Mouse (Mus musculus) G1E (cell line): ENCODE data around the gene Wdr83os. TPM values are rescaled to one million over a fixed set of nuclear protein-coding genes. Genes with fewer than 3 reads are reported as not detected.

Experiments used
- ATAC-seq: 2 replicates; pipeline ENCODE4 v1.8.0; 2016; ENCODE audit warnings: mild to moderate bottlenecking; ENCODE audit not compliant: insufficient number of reproducible peaks, poor library complexity, low FRiP score, severe bottlenecking; ENCODE audit errors: extremely low read depth
- DNase-seq: peaks from one replicate; pipeline ENCODE4 v3.0.0; 2012; ENCODE audit warnings: low spot score
- H3K27me3 ChIP-seq: 2 replicates; pipeline ENCODE4 v1.6.1; 2012; ENCODE audit warnings: mild to moderate bottlenecking, low read length, inconsistent platforms; ENCODE audit not compliant: insufficient read depth
- H3K36me3 ChIP-seq: replicated peaks from 2 replicates; pipeline ENCODE3; 2012; ENCODE audit warnings: mild to moderate bottlenecking, inconsistent platforms
- H3K4me1 ChIP-seq: 2 replicates; pipeline ENCODE4 v1.6.1; 2012; ENCODE audit warnings: low read depth, low read length, inconsistent platforms, mixed read lengths; ENCODE audit not compliant: insufficient read depth
- H3K4me3 ChIP-seq: 2 replicates; pipeline ENCODE4 v1.5.1; 2012; ENCODE audit warnings: low read depth, mild to moderate bottlenecking, inconsistent platforms, low read length, moderate library complexity, mixed read lengths
- H3K9me3 ChIP-seq: replicated peaks from 2 replicates; pipeline ENCODE4 v1.6.1; 2012; ENCODE audit warnings: inconsistent platforms
- CTCF ChIP-seq: IDR thresholded peaks from 2 replicates; pipeline ENCODE4 v1.5.1; 2012; ENCODE audit warnings: low read depth, low read length, inconsistent platforms, mixed read lengths
- GATA1 ChIP-seq: IDR thresholded peaks from 2 replicates; pipeline ENCODE4 v1.6.1; 2012; ENCODE audit warnings: borderline replicate concordance, low read length, inconsistent platforms, mixed read lengths
- GATA2 ChIP-seq: IDR thresholded peaks from 2 replicates; pipeline ENCODE4 v1.6.1; 2012; ENCODE audit warnings: low read depth, low read length, inconsistent platforms, borderline replicate concordance
- POLR2AphosphoS5 ChIP-seq: IDR thresholded peaks from 2 replicates; pipeline ENCODE4 v1.6.1; 2012; ENCODE audit warnings: low read depth, low read length, inconsistent platforms; ENCODE audit not compliant: insufficient replicate concordance
- TAL1 ChIP-seq: conservative IDR thresholded peaks from 2 replicates; pipeline ENCODE4 v1.6.1; 2012; ENCODE audit warnings: low read depth, low read length, inconsistent platforms, mixed read lengths
- polyA plus RNA-seq: library from polyadenylated mRNA; stranded (reverse); fragments of >175 nt; gene quantifications from 2 replicates; pipeline ENCODE4 v1.2.3, GENCODE M21; 2012
- total RNA-seq, 2 experiments: library from RNA; stranded (forward) in 1 of 2; stranded (reverse) in 1 of 2; fragments of 200-1000 nt in 1 of 2; fragments of >200 nt in 1 of 2; fragmentation: Nextera tagmentation in 1 of 2; gene quantifications; 2 replicates each; pipeline ENCODE4 v1.2.3; 2014 to 2017

Wdr83os gene
- total and polyA plus RNA-seq, 3 experiments, result 11.7 to 79.0 (median 22.0) TPM

GRCm38 (mm10) chr8:85122995-85123394 is 42.5 kb downstream of the Wdr83os start, which contains the start of gene Zfp791:
Zfp791 (minus strand) TSS chr8:85123095.
- Histone ChIP-seq H3K4me1 (no peaks in the 10 kb centered on the region), H3K36me3 (no peaks in the 10 kb centered on the region), H3K9me3 (no peaks in the 10 kb centered on the region; the same call in 1 of the 2 replicates), H3K4me3 (no peak within 1 kb of the TSS), H3K27me3 (peaks cover 12% of the 10 kb centered on the region)
- TF ChIP-seq POLR2AphosphoS5, result no peak
- no peak for TF ChIP-seq GATA2
- TF ChIP-seq CTCF, result no peak
- no peak for TF ChIP-seq TAL1
- no peak for TF ChIP-seq GATA1
- ATAC-seq, result no peak
- DNase-seq, result no peak

- Histone ChIP-seq H3K9me3 (no peaks in the 10 kb centered on the region; the same call in 1 of the 2 replicates), H3K36me3 (no peaks in the 10 kb centered on the region), H3K4me3 (no peak overlapping the region), H3K27me3 (peaks cover 12% of the 10 kb centered on the region), H3K4me1 (no peaks in the 10 kb centered on the region)
- TF ChIP-seq TAL1 (no peak), GATA1 (no peak), CTCF (no peak), GATA2 (no peak), POLR2AphosphoS5 (no peak)
- ATAC-seq (no peak), DNase-seq (no peak)
Observed at GRCm38 (mm10) chr8:85123691-85124090, 43.2 kb downstream of the Wdr83os start.

Other genes starting within 250 kb of the Wdr83os start
Only the 20 nearest of the 29 such genes appear.
- 116 and 118 TPM in 2 replicates for gene Dnase2a, start 172.2 kb upstream of the Wdr83os start, total RNA-seq (2014; fragmentation: Nextera tagmentation)
- gene Dnase2a, start 172.2 kb upstream of the Wdr83os start, total RNA-seq (2017), result 147 and 170 TPM in 2 replicates
- gene Dnase2a, start 172.2 kb upstream of the Wdr83os start, polyA plus RNA-seq, result 40.2 and 75.0 TPM in 2 replicates
- not detected in 2 replicates for gene Mast1, start 143.4 kb upstream of the Wdr83os start, total RNA-seq (2014; fragmentation: Nextera tagmentation)
- 0.23 and 0.27 TPM in 2 replicates for gene Mast1, start 143.4 kb upstream of the Wdr83os start, total RNA-seq (2017)
- 0.16 and 0.25 TPM in 2 replicates for gene Mast1, start 143.4 kb upstream of the Wdr83os start, polyA plus RNA-seq
- gene Rtbdn, start 133.7 kb upstream of the Wdr83os start, total RNA-seq (2014; fragmentation: Nextera tagmentation), result not detected in 2 replicates
- 0.11 and 0.12 TPM in 2 replicates for gene Rtbdn, start 133.7 kb upstream of the Wdr83os start, total RNA-seq (2017)
- gene Rtbdn, start 133.7 kb upstream of the Wdr83os start, polyA plus RNA-seq, result not detected in 2 replicates
- not detected in 2 replicates for gene Gm49661, start 111.3 kb upstream of the Wdr83os start, total RNA-seq (2014; fragmentation: Nextera tagmentation)
- gene Gm49661, start 111.3 kb upstream of the Wdr83os start, total RNA-seq (2017), result not detected in 2 replicates
- gene Gm49661, start 111.3 kb upstream of the Wdr83os start, polyA plus RNA-seq, result not detected in 2 replicates
- 134 and 185 TPM in 2 replicates for gene Prdx2, start 111.2 kb upstream of the Wdr83os start, total RNA-seq (2014; fragmentation: Nextera tagmentation)
- gene Prdx2, start 111.2 kb upstream of the Wdr83os start, total RNA-seq (2017), result 299 and 388 TPM in 2 replicates
- gene Prdx2, start 111.2 kb upstream of the Wdr83os start, polyA plus RNA-seq, result 19.6 and 86.4 TPM in 2 replicates
- gene Rnaseh2a, start 111.0 kb upstream of the Wdr83os start, total RNA-seq (2014; fragmentation: Nextera tagmentation), result 162 and 174 TPM in 2 replicates
- 94.1 and 132 TPM in 2 replicates for gene Rnaseh2a, start 111.0 kb upstream of the Wdr83os start, total RNA-seq (2017)
- 477 and 636 TPM in 2 replicates for gene Rnaseh2a, start 111.0 kb upstream of the Wdr83os start, polyA plus RNA-seq
- 25.6 and 38.5 TPM in 2 replicates for gene Junb, start 102.0 kb upstream of the Wdr83os start, total RNA-seq (2014; fragmentation: Nextera tagmentation)
- gene Junb, start 102.0 kb upstream of the Wdr83os start, total RNA-seq (2017), result 23.8 and 33.6 TPM in 2 replicates
- gene Junb, start 102.0 kb upstream of the Wdr83os start, polyA plus RNA-seq, result 66.8 and 78.5 TPM in 2 replicates
- 2.7 and 3.4 TPM in 2 replicates for gene Hook2, start 90.1 kb upstream of the Wdr83os start, total RNA-seq (2014; fragmentation: Nextera tagmentation)
- 7.9 and 8.2 TPM in 2 replicates for gene Hook2, start 90.1 kb upstream of the Wdr83os start, total RNA-seq (2017)
- gene Hook2, start 90.1 kb upstream of the Wdr83os start, polyA plus RNA-seq, result 12.2 and 12.7 TPM in 2 replicates
- gene Best2, start 66.2 kb upstream of the Wdr83os start, total RNA-seq (2014; fragmentation: Nextera tagmentation), result not detected in 2 replicates
- gene Best2, start 66.2 kb upstream of the Wdr83os start, total RNA-seq (2017), result 0.12 TPM in 1 of 2 replicates, not detected in the other
- gene Best2, start 66.2 kb upstream of the Wdr83os start, polyA plus RNA-seq, result not detected in 2 replicates
- gene Asna1, start 55.5 kb upstream of the Wdr83os start, total RNA-seq (2014; fragmentation: Nextera tagmentation), result 83.6 and 104 TPM in 2 replicates
- gene Asna1, start 55.5 kb upstream of the Wdr83os start, total RNA-seq (2017), result 110 and 139 TPM in 2 replicates
- 103 and 136 TPM in 2 replicates for gene Asna1, start 55.5 kb upstream of the Wdr83os start, polyA plus RNA-seq
- gene Trir, start 53.9 kb upstream of the Wdr83os start, total RNA-seq (2014; fragmentation: Nextera tagmentation), result 61.3 and 64.2 TPM in 2 replicates
- gene Trir, start 53.9 kb upstream of the Wdr83os start, total RNA-seq (2017), result 151 and 196 TPM in 2 replicates
- 263 and 317 TPM in 2 replicates for gene Trir, start 53.9 kb upstream of the Wdr83os start, polyA plus RNA-seq
- 83.8 and 92.5 TPM in 2 replicates for gene Tnpo2, start 43.8 kb upstream of the Wdr83os start, total RNA-seq (2014; fragmentation: Nextera tagmentation)
- 38.9 and 52.8 TPM in 2 replicates for gene Tnpo2, start 43.8 kb upstream of the Wdr83os start, total RNA-seq (2017)
- 20.0 and 26.5 TPM in 2 replicates for gene Tnpo2, start 43.8 kb upstream of the Wdr83os start, polyA plus RNA-seq
- gene Fbxw9, start 20.7 kb upstream of the Wdr83os start, total RNA-seq (2014; fragmentation: Nextera tagmentation), result 10.4 and 17.0 TPM in 2 replicates
- 15.9 and 16.1 TPM in 2 replicates for gene Fbxw9, start 20.7 kb upstream of the Wdr83os start, total RNA-seq (2017)
- 33.7 and 34.7 TPM in 2 replicates for gene Fbxw9, start 20.7 kb upstream of the Wdr83os start, polyA plus RNA-seq
- gene Gm5741, start 12.8 kb upstream of the Wdr83os start, total RNA-seq (2014; fragmentation: Nextera tagmentation), result not detected in 2 replicates
- gene Gm5741, start 12.8 kb upstream of the Wdr83os start, total RNA-seq (2017), result 0.99 and 1.0 TPM in 2 replicates
- gene Gm5741, start 12.8 kb upstream of the Wdr83os start, polyA plus RNA-seq, result 0.89 and 1.8 TPM in 2 replicates
- 42.9 and 58.5 TPM in 2 replicates for gene Dhps, start 9.0 kb upstream of the Wdr83os start, total RNA-seq (2014; fragmentation: Nextera tagmentation)
- 33.9 and 36.2 TPM in 2 replicates for gene Dhps, start 9.0 kb upstream of the Wdr83os start, total RNA-seq (2017)
- 27.3 and 41.7 TPM in 2 replicates for gene Dhps, start 9.0 kb upstream of the Wdr83os start, polyA plus RNA-seq
- 22.4 and 23.8 TPM in 2 replicates for gene Wdr83, start 566 bp downstream of the Wdr83os start, total RNA-seq (2014; fragmentation: Nextera tagmentation)
- gene Wdr83, start 566 bp downstream of the Wdr83os start, total RNA-seq (2017), result 27.2 and 28.4 TPM in 2 replicates
- 24.2 and 38.9 TPM in 2 replicates for gene Wdr83, start 566 bp downstream of the Wdr83os start, polyA plus RNA-seq
- gene Man2b1, start 2.5 kb downstream of the Wdr83os start, total RNA-seq (2014; fragmentation: Nextera tagmentation), result 91.8 and 105 TPM in 2 replicates
- 87.7 and 88.0 TPM in 2 replicates for gene Man2b1, start 2.5 kb downstream of the Wdr83os start, total RNA-seq (2017)
- 12.4 and 19.3 TPM in 2 replicates for gene Man2b1, start 2.5 kb downstream of the Wdr83os start, polyA plus RNA-seq
- not detected in 2 replicates for gene Zfp791, start 42.4 kb downstream of the Wdr83os start, total RNA-seq (2014; fragmentation: Nextera tagmentation)
- gene Zfp791, start 42.4 kb downstream of the Wdr83os start, total RNA-seq (2017), result 0.12 and 0.16 TPM in 2 replicates
- gene Zfp791, start 42.4 kb downstream of the Wdr83os start, polyA plus RNA-seq, result not detected in 2 replicates
- not detected in 2 replicates for gene Cks1brt, start 71.2 kb downstream of the Wdr83os start, total RNA-seq (2014; fragmentation: Nextera tagmentation)
- gene Cks1brt, start 71.2 kb downstream of the Wdr83os start, total RNA-seq (2017), result 0.16 TPM in 1 of 2 replicates, not detected in the other
- not detected in 2 replicates for gene Cks1brt, start 71.2 kb downstream of the Wdr83os start, polyA plus RNA-seq
- not detected in 2 replicates for gene Olfr371, start 145.2 kb downstream of the Wdr83os start, total RNA-seq (2014; fragmentation: Nextera tagmentation)
- gene Olfr371, start 145.2 kb downstream of the Wdr83os start, total RNA-seq (2017), result not detected in 2 replicates
- gene Olfr371, start 145.2 kb downstream of the Wdr83os start, polyA plus RNA-seq, result not detected in 2 replicates